Mouse (Mus musculus): ENCODE measurements around the gene Colq. TPM values are rescaled to one million over a fixed set of nuclear protein-coding genes. Genes with fewer than 3 reads are reported as not detected.
"Not testable (repeated sequence)": the region's sequence is repeated elsewhere in the genome, so short reads cannot be mapped to it uniquely, and the experiment has no call there.

Gene Colq
- polyA plus RNA-seq (2017; shearing (Covaris generic)) = 1 to 10 TPM; 6.9 to 7.4 TPM

GRCm38 (mm10) chr14:31591243-31591642 lies at the start of gene Colq:
Gene Colq (minus strand): TSS chr14:31591343.
- ATAC-seq = no peak

- no peak for ATAC-seq
Observed at GRCm38 (mm10) chr14:31640346-31640889, 49.3 kb upstream of the Colq start, which contains the start of gene Gm49387. Gene Gm49387 (minus strand): TSS chr14:31640878.

DNA sequence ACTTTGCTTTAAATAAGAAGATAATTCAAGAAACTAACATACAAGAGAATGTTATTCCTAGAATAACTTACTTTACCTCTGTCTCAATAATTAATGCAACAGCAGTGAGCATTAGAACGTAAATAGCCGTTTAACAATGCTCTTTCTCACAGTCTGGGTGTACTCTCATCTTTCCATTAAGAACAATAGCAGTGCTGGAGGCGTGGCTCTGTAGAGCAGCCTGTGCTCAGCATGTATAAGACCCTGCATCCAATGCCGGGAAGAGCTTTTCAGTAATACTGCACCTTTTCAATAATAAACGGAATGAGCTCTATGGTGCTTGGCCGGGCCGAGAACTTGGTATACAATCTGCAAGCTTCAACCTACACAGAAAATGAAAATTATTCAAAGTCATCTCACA lies 39.5 kb upstream of the Colq start:
- ATAC-seq = no peak

DNA sequence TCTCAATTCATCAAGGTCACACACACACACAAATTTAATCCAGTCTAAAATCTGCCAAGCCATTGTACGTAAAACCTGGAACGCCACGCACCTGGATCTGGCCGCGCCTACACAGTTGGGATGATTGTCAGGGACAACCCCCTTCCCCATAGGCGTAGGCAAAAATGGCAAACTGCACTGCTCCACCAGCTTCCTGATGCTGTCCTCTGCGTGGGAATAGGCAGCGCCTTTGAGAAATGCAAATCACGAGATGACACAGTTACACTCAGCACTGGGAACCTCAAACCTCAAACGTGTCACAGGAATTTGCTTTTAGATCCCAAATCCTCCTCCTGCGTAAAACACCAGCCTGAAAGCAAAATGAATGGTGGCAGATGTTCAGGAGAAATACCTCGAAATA lies 31.6 kb upstream of the Colq start:
- ATAC-seq = no peak

DNA sequence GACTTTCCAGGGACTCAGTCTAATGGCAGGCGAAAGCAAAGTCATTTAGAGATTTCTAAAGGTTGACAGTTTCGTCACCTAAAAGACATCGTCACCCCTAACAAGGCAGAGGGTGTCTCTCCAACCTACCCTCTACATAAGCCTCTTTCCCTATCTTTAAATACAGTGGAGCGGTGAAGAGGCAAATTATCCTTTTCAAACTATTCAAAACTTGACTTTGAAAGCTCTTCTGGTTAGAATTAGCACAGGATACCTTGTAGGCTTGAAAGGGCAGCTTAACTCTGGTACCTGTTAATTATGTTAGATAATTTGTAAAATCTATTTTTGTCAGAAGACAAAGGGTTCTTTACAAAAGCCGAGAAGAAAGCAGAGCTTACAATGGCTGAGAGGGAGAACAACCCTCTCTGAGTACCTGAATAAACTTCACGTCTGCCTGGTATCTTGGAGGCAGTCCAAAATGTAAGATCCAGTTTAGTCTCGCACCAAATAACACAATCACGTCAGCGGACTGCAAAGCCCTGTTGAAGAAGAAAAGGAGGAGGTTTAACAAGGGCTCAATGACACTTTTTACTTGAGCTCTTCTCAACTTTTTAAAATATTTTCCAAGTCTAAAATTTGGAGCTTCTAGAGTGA lies 29.6 kb upstream of the Colq start:
- ATAC-seq = no peak

DNA sequence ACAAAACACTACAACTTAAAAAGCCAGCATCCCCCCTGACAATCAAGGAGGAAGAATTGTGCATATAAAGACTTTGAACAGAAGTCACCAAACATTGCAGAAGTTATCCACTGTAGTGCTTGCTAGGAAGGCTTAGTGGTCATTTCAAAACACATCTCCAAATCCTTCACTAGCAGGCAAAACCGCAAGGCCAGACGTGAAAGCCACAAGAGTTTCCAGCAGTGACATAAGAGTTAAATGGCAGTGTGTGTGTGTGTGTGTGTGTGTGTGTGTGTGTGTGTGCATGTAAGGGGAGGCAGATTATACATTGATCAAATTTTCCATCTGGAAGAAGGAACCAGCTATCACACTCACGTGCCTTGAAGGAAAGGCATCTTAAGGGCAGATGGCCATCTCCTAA lies 26.9 kb upstream of the Colq start:
- no peak for ATAC-seq

GRCm38 (mm10) chr14:31617204-31617603 lies 26.1 kb upstream of the Colq start:
- no peak for ATAC-seq

GRCm38 (mm10) chr14:31613671-31614070 lies 22.5 kb upstream of the Colq start:
- ATAC-seq = no peak

GRCm38 (mm10) chr14:31611986-31612385 lies 20.8 kb upstream of the Colq start:
- no peak for ATAC-seq

DNA sequence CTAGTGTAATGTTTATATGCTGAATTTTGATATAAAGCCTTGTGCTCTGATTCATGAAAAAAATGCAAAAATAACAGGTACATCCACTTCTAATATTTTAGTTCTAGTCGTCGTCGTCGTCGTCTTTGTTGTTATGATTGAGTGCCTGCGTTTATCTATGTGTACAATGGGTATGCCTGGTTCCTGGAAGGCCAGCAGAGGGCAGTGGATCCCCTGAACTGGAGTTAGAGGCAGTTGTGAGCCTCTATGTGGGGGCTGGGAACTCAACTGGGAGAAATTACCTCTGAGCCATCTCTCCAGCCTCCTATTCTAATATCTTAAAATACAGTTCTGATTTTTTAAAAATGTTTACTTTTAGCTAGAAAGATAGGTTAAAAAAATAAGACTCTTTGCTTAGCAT lies 14.4 kb upstream of the Colq start:
- ATAC-seq = no peak

GRCm38 (mm10) chr14:31604916-31605315 lies 13.8 kb upstream of the Colq start:
- ATAC-seq = no peak

GRCm38 (mm10) chr14:31602616-31602979 lies 11.5 kb upstream of the Colq start:
- not testable (repeated sequence) for ATAC-seq

DNA sequence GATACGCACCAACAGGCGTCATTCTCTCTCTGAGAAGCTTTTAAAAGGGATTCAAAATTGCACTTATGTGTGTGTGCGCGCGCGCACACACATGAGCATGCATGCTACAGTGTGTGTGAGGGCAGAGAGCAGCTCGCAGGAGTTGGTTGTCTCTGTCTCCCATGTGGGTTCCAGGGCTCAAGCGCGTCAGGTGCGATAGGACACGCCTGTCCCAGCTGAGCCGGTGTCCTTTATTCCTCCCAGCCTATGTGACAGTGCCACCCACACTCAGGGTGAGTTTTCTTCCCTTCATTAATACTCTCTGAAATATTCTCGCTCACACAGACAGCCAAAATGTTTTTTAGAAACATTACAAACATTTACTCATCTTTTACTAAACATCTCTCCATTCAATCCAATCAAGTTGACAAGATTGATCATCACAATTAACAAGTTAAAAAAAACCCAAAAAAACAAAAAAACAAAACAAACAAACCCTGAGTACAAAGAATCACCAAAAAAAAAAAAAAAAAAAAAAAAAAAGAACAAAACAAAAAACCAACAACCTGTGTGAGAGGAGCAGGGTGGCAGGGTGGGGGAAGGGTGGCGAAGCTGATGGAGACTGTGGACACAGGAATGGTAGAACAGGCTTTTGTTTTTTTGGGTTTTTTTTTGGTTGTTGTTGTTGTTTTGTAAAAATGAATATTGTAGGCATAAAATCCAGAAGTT lies 10.9 kb upstream of the Colq start:
- ATAC-seq = no peak

DNA sequence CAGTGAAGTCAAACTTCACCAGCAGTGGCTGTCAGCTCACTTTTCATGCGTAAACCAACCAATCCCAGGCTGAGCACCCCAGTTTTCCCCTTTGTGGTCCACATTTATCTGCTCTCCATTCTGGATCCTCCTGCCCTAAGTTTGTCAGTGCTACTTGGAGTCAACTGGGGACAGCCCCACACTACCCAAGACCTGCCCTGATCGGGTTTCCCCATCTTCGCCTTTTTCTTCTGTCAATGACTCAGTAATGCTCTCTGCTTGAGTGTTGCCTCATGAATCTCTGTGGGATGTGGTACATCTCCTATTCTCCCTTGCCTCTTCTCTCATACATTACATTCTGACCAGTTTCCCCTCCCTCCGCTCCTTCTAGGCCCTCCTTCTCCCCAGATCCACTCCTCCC lies 6.3 kb upstream of the Colq start:
- peak; percentile 40 for ATAC-seq

DNA sequence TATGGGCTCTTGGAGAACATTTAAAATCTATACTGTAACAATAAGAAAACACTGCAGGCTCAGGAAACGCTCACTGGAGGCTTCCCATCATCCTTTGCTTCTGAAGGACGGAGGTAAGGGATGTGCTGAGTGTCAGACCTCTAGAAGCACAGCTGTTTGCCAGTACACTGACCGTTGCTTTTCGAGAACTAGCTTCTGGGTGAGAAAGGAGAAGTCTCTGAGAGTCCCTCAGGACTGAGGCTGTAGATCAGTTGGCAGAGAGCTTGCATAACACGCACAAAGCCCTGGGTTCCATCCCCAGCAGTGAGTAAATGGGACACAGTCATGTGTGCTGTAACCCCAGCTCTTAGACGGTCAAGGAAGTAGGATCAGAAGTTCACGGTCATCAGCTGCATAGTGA lies 5.3 kb upstream of the Colq start:
- no peak for ATAC-seq

- ATAC-seq = no peak
Observed at GRCm38 (mm10) chr14:31594693-31595092, 3.5 kb upstream of the Colq start.

- no peak for ATAC-seq
Observed at GRCm38 (mm10) chr14:31593036-31593435, 1.9 kb upstream of the Colq start.

DNA sequence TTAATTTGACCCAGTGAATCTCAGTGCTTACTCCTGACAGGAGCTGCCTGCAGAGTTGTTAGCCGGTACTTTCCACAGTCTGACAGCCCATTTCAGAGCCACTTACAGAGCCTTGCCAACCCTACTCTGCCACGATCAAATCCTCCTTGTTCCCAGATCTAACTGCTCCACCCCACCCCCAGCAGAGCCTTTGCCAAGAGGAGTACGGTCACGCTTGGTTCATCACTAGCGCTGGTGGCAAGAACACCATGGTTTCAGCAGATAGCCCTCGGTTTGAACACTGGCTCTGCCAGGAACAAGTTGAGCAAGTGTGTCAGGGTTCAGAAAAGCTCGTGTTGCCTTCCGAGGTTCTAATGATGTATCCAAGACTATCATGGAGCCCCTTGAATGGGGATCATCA lies 4.7 kb downstream of the Colq start:
- ATAC-seq = no peak

- ATAC-seq = no peak
Observed at GRCm38 (mm10) chr14:31583082-31583481, 8.1 kb downstream of the Colq start.

DNA sequence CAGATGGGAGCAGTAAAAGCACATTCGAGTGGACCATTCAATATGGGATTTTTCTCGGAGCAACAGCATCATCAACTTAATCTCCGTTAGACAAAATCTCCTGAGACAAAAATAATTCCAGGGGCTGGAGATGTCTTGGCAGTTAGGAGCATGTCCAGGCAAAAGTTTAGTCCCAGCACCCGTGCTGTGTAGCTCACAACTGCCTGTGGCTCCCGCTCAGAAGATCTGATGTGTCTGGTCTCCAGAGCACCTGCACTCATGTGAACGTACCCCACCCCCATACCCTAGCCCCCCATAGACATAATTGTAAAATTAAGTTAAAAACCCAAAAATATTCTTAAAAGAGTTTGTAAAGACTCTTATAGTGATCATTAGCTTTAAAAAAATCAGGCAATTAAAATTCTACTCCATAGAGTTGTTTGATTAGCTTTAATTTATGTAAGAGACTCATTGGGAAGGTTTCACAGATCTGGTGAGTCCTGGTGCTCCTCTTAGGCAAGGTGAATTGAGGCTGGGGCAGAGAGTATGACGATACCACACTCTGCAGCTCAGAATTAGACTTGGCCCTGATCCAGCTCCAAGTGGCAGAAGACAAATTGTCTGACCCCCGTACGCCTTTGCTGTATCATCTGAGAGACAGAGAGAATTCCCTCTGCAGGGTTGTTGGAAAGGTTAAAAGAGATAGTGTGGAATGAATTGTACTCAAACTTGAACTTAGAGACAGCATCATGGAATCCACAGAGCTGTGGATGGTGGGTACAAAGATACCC lies 13.0 kb downstream of the Colq start:
- ATAC-seq = no peak

- no peak for ATAC-seq
Observed at GRCm38 (mm10) chr14:31576846-31577697, 14.1 kb downstream of the Colq start.

DNA sequence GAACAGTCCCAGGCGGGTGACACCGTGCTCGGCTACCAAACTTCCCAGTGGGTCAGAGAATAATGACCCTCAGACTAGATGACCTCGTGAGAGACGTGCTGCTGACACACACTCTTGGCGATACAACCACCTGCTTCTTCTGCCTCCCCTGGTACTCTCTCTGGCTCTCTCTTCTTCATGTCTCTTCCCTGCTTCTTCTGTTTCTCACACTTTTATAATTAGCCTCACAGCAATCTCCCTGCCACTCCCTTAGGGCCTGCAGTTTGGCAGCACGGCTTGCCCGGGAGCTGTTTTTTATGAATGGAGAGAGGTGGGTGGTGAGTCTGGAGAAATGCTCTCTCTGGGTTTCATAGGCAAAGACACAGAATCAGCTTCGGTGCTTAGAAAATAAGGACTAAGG lies 15.3 kb downstream of the Colq start:
- ATAC-seq = no peak

All from activated CD4-positive, CD25-positive, alpha-beta regulatory T cell, adult 4 months (primary cell).